Mouse (Mus musculus): Measurements from ENCODE around the gene Ripk3. TPM values are rescaled to one million over a fixed set of nuclear protein-coding genes. Genes with fewer than 3 reads are reported as not detected.
A peak's percentile ranks its signal among the peaks of the same experiment; 100 is the strongest.

Ripk3 gene
- polyA plus RNA-seq, 1 experiment from 2014 or later = 24.2 TPM

DNA sequence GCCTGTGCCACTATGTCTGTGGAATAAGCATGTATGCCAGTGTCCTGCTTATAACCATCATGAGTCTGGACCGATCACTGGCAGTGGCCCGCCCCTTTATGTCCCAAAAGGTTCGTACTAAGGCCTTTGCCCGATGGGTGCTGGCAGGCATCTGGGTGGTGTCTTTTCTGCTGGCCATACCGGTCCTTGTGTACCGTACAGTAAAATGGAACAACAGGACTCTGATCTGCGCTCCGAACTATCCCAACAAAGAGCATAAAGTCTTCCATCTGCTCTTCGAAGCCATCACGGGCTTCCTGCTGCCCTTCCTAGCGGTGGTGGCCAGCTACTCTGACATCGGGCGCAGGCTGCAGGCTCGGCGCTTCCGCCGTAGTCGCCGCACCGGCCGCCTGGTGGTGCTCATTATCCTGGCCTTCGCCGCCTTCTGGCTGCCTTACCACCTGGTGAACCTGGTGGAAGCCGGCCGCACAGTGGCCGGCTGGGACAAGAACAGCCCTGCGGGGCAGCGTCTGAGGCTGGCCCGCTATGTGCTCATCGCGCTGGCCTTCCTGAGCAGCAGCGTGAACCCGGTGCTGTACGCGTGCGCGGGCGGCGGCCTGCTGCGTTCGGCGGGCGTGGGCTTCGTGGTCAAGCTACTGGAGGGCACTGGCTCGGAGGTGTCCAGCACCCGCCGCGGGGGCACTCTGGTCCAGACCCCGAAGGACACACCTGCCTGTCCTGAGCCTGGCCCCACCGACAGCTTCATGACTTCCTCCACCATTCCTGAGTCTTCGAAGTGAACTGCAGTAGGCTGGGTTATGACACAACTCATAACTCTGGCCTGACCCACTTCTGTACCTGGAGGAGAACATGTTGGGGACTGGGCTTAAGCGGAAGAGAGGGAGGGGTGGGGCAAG, 20.9 kb downstream of the Ripk3 start:
- peak; percentile 71 for DNase-seq (ENCODE audit: low spot score)

DNA sequence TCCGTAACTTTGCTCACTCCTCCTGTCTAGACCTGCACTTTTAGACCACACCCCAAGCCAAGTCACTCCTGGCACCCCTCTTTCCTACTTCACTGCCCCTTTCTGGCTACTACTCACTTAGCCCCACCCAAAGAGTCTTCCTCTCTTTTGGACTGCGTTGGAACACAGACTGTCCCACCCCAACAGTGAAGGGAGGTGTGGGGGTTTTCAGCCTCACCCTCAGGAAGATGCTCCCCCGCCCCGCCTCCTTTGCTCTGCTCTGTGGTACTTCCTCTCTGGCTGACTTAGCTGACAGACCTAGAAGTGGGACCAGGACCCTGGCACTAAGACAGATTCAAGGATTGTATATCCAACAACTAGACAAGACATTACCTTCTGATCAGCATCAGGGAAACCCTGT, 23.0 kb downstream of the Ripk3 start, which contains the start of gene Ltb4r1:
Ltb4r1 (plus strand) TSS at position 267 of the 400 bp plus-strand sequence.
- H3K4me1 ChIP-seq (ENCODE audit: insufficient read depth, low read depth, low read length) = peaks cover 9% of the 10 kb centered on the region; the same call in 1 of the 2 replicates
- H3K27me3 ChIP-seq (replicated peaks; ENCODE audit: insufficient read depth, low read length) = 0 out of 2 replicates have a peak, but pooled peaks cover 3% of the 10 kb centered on the region
- no peak for DNase-seq (ENCODE audit: low spot score)
- H3K27ac ChIP-seq (ENCODE audit: low read length) = no peak within 1 kb of the TSS
- no peak within 1 kb of the TSS for H3K9ac ChIP-seq (replicated peaks; ENCODE audit: low read depth)
- no peak within 1 kb of the TSS for H3K4me2 ChIP-seq (replicated peaks; ENCODE audit: low read depth, low read length)
- TF ChIP-seq EP300 (IDR thresholded peaks at IDR 0.05) = no peak
- no peak for TF ChIP-seq CTCF (IDR thresholded peaks at IDR 0.05)
- H3K9me3 ChIP-seq (ENCODE audit: low read length) = no peaks in the 10 kb centered on the region
- ATAC-seq = no peak
- no peak within 1 kb of the TSS for H3K4me3 ChIP-seq (ENCODE audit: low read depth, low read length)
- no peaks in the 10 kb centered on the region for H3K36me3 ChIP-seq (ENCODE audit: insufficient read depth, low read length)
- WGBS = 51% methylated on average over 4 of the region's 4 CpGs

More for the DNA sequence above, 20.9 kb downstream of the Ripk3 start:
- Histone ChIP-seq H3K4me3 (ENCODE audit: low read depth, low read length) (no peak overlapping the region), H3K27me3 (replicated peaks; ENCODE audit: insufficient read depth, low read length) (no peaks in the 10 kb centered on the region), H3K36me3 (ENCODE audit: insufficient read depth, low read length) (no peaks in the 10 kb centered on the region), H3K27ac (ENCODE audit: low read length) (0 out of 2 replicates have a peak overlapping the region, but pooled peaks have one; percentile 14), H3K9ac (replicated peaks; ENCODE audit: low read depth) (0 out of 2 replicates have a peak overlapping the region, but pooled peaks have one; percentile 1), H3K4me2 (replicated peaks; ENCODE audit: low read depth, low read length) (peak overlapping the region; percentile 50), H3K9me3 (ENCODE audit: low read length) (no peaks in the 10 kb centered on the region), H3K4me1 (ENCODE audit: insufficient read depth, low read depth, low read length) (peaks cover 9% of the 10 kb centered on the region; the same call in 1 of the 2 replicates)
- 10% methylated on average over 52 of the region's 52 CpGs for WGBS
- TF ChIP-seq CTCF (IDR thresholded peaks at IDR 0.05) (peak; percentile 73), EP300 (IDR thresholded peaks at IDR 0.05) (no peak)
- peak; percentile 56 for ATAC-seq

DNA sequence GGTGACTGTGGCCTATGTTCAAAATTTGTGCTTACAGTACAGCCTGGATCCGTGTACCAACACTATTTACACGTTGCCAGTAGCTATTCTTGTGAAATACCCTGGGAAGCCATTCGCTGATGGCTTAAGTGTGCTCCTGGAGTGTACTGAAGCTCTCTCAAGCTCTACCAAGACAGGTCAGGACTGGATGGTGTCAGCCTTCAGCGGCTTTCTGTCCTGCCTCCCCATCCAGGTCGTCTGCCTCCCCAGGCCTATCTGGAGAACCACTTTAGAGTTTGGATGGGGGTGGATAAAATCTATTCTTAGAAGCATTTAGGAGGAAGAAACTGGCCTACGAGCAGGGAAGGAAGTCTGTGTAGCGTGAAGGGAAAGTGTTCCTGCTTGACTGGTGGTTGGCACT, 25.5 kb downstream of the Ripk3 start:
- ATAC-seq (peak; percentile 74), DNase-seq (ENCODE audit: low spot score) (peak; percentile 92)
- Histone ChIP-seq H3K9me3 (ENCODE audit: low read length) (no peaks in the 10 kb centered on the region), H3K4me3 (ENCODE audit: low read depth, low read length) (no peak overlapping the region), H3K27ac (ENCODE audit: low read length) (peak overlapping the region; percentile 82), H3K36me3 (ENCODE audit: insufficient read depth, low read length) (no peaks in the 10 kb centered on the region), H3K27me3 (replicated peaks; ENCODE audit: insufficient read depth, low read length) (0 out of 2 replicates have a peak, but pooled peaks cover 3% of the 10 kb centered on the region), H3K4me1 (ENCODE audit: insufficient read depth, low read depth, low read length) (peaks cover 10% of the 10 kb centered on the region; the same call in 1 of the 2 replicates), H3K9ac (replicated peaks; ENCODE audit: low read depth) (no peak overlapping the region), H3K4me2 (replicated peaks; ENCODE audit: low read depth, low read length) (peak overlapping the region; percentile 88; the same call in 1 of the 2 replicates)
- 24% methylated on average over 7 of the region's 7 CpGs for WGBS
- TF ChIP-seq EP300 (IDR thresholded peaks at IDR 0.05) (peak; percentile 77), CTCF (IDR thresholded peaks at IDR 0.05) (no peak)

DNA sequence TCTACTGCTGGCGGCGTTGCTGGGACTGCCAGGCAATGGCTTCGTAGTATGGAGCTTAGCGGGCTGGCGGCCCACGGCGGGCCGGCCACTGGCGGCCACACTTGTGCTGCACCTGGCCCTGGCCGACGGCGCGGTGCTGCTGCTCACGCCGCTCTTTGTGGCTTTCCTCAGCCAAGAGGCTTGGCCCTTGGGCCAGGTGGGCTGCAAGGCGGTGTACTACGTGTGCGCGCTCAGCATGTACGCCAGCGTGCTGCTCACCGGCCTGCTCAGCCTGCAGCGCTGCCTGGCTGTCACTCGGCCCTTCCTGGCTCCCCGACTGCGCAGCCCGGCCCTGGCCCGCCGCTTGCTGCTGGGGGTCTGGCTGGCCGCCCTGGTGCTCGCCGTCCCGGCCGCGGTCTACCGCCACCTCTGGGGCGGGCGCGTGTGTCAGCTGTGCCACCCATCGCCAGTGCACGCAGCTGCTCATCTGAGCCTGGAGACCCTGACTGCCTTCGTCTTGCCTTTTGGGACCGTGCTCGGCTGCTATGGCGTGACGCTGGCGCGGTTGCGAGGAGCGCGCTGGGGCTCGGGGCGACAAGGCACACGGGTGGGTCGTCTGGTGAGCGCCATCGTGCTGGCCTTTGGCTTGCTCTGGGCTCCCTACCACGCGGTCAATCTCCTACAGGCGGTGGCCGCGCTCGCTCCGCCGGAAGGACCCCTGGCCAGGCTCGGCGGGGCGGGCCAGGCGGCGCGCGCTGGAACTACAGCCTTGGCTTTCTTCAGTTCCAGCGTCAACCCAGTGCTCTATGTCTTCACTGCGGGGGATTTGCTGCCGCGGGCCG, 26.5 kb downstream of the Ripk3 start:
- ATAC-seq (peak; percentile 70), DNase-seq (ENCODE audit: low spot score) (peak; percentile 74)
- Histone ChIP-seq H3K27ac (ENCODE audit: low read length) (peak overlapping the region; percentile 82), H3K9me3 (ENCODE audit: low read length) (no peaks in the 10 kb centered on the region), H3K4me3 (ENCODE audit: low read depth, low read length) (peak overlapping the region; percentile 48), H3K27me3 (replicated peaks; ENCODE audit: insufficient read depth, low read length) (0 out of 2 replicates have a peak, but pooled peaks cover 3% of the 10 kb centered on the region), H3K36me3 (ENCODE audit: insufficient read depth, low read length) (no peaks in the 10 kb centered on the region), H3K4me2 (replicated peaks; ENCODE audit: low read depth, low read length) (peak overlapping the region; percentile 88), H3K9ac (replicated peaks; ENCODE audit: low read depth) (peak overlapping the region; percentile 36), H3K4me1 (ENCODE audit: insufficient read depth, low read depth, low read length) (peaks cover 3% of the 10 kb centered on the region; the same call in 1 of the 2 replicates)
- TF ChIP-seq CTCF (IDR thresholded peaks at IDR 0.05) = peak; percentile 45
- no peak for TF ChIP-seq EP300 (IDR thresholded peaks at IDR 0.05)
- 1% methylated on average over 74 of the region's 77 CpGs for WGBS

DNA sequence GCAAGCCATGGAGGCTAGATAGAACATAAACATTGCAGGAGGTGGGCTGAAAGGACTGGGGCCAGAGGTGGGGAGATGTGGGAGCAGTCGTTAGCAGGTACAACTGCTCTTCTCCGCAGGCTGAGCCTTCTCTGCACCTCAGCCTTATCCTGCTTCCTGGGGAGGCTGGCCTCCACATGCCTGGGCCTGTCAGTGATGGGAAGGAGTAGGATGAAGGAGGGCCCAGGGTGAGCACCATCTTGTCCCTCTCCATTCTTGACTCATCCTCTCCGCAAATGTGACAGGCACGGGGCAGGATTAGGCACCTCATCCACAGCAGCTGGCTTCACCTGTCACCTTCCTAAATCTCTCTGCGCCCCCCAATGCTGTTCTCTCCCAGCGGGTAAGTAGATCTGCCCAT, 27.5 kb downstream of the Ripk3 start, which contains the start of gene Ltb4r2:
Ltb4r2 (plus strand) TSS at position 266 of the 400 bp plus-strand sequence.
- 0 out of 2 replicates have a peak, but pooled peaks cover 3% of the 10 kb centered on the region for H3K27me3 ChIP-seq (replicated peaks; ENCODE audit: insufficient read depth, low read length)
- peaks cover 3% of the 10 kb centered on the region; the same call in 1 of the 2 replicates for H3K4me1 ChIP-seq (ENCODE audit: insufficient read depth, low read depth, low read length)
- H3K4me2 ChIP-seq (replicated peaks; ENCODE audit: low read depth, low read length) = peak within 1 kb of the TSS; percentile 88
- no peak for ATAC-seq
- 87% methylated on average over 6 of the region's 6 CpGs for WGBS
- no peak for DNase-seq (ENCODE audit: low spot score)
- H3K9ac ChIP-seq (replicated peaks; ENCODE audit: low read depth) = peak within 1 kb of the TSS; percentile 36
- H3K36me3 ChIP-seq (ENCODE audit: insufficient read depth, low read length) = no peaks in the 10 kb centered on the region
- H3K27ac ChIP-seq (ENCODE audit: low read length) = peak within 1 kb of the TSS; percentile 82
- no peaks in the 10 kb centered on the region for H3K9me3 ChIP-seq (ENCODE audit: low read length)
- TF ChIP-seq CTCF (IDR thresholded peaks at IDR 0.05) (no peak), EP300 (IDR thresholded peaks at IDR 0.05) (no peak)
- H3K4me3 ChIP-seq (ENCODE audit: low read depth, low read length) = peak within 1 kb of the TSS; percentile 48

Measured in lung, postnatal 0 days (tissue).